Comparison of ENCODE assay signal across 34 mouse cellular contexts in genomic region chr11:59356874-59357289, GRCm38 (mm10). TPM values are rescaled to one million over a fixed set of nuclear protein-coding genes. Genes with fewer than 3 reads are reported as not detected.
DNase-seq lines count a peak whose midpoint lies in the region; ATAC-seq lines count a peak whose summit lies in the region.
"Had no signal": no experiment of that assay in that cellular context is flagged by ENCODE, and none has a peak within 500 bp of the region (broad histone marks: within the 10 kb centered on the region; RNA-seq: fewer than 3 reads in every experiment).

No protein-coding gene starts in this region.

- no peaks in the 10 kb centered on the region for H3K27me3 ChIP-seq in kidney, embryonic 14.5 days (ENCODE audit: control insufficient read depth, insufficient read depth, low read length)
- H3K27me3 ChIP-seq in neural tube, embryonic 15.5 days (replicated peaks): no peaks in the 10 kb centered on the region
- no peaks in the 10 kb centered on the region for H3K27me3 ChIP-seq in limb, embryonic 11.5 days (ENCODE audit: control insufficient read depth, insufficient read depth, low read length)
- no peaks in the 10 kb centered on the region for H3K27me3 ChIP-seq in limb, embryonic 15.5 days
- no peaks in the 10 kb centered on the region for H3K27me3 ChIP-seq in liver, embryonic 11.5 days (replicated peaks; ENCODE audit: control insufficient read depth, insufficient read depth, low read length)
- H3K27me3 ChIP-seq: embryonic facial prominence, embryonic 12.5 days; liver, embryonic 15.5 days had no signal

- 0 out of 2 replicates have a peak overlapping the region, but pooled peaks have one; percentile 14 for H3K9ac ChIP-seq in kidney, embryonic 14.5 days (ENCODE audit: low read depth, low read length)
- no peak overlapping the region for H3K9ac ChIP-seq in neural tube, embryonic 15.5 days (replicated peaks)
- H3K9ac ChIP-seq in limb, embryonic 11.5 days (ENCODE audit: low read length): 0 out of 2 replicates have a peak overlapping the region, but pooled peaks have one; percentile 12
- no peak overlapping the region for H3K9ac ChIP-seq in limb, embryonic 15.5 days
- H3K9ac ChIP-seq in liver, embryonic 11.5 days (ENCODE audit: low read depth, low read length): no peak overlapping the region
- H3K9ac ChIP-seq: embryonic facial prominence, embryonic 12.5 days; forebrain, postnatal 0 days; heart, embryonic 15.5 days; liver, embryonic 15.5 days had no signal

- H3K4me1 ChIP-seq in kidney, embryonic 14.5 days (ENCODE audit: control insufficient read depth, insufficient read depth, low read length): peaks cover 9% of the 10 kb centered on the region; the same call in 1 of the 2 replicates
- H3K4me1 ChIP-seq in neural tube, embryonic 15.5 days: peaks cover 7% of the 10 kb centered on the region; the same call in 1 of the 2 replicates
- H3K4me1 ChIP-seq in limb, embryonic 11.5 days (ENCODE audit: control insufficient read depth, insufficient read depth, low read length): peaks cover 16% of the 10 kb centered on the region
- H3K4me1 ChIP-seq in limb, embryonic 15.5 days: peaks cover 15% of the 10 kb centered on the region
- H3K4me1 ChIP-seq in liver, embryonic 11.5 days (replicated peaks; ENCODE audit: control insufficient read depth, insufficient read depth, low read length): no peaks in the 10 kb centered on the region
- H3K4me1 ChIP-seq: embryonic facial prominence, embryonic 12.5 days; heart, embryonic 15.5 days; liver, embryonic 15.5 days; midbrain, embryonic 10.5 days had no signal

- DNase-seq in kidney, postnatal 36 days: no peak
- peak; percentile 35 for DNase-seq in neural tube, embryonic 10.5 days (ENCODE audit: extremely low spot score, low spot score)
- peak; percentile 63 for DNase-seq in limb, embryonic 11.5 days (ENCODE audit: low spot score)
- no peak for DNase-seq in layer of hippocampus, adult 18-20 months (ENCODE audit: low spot score in 2 of 2)
- no peak for DNase-seq in liver, embryonic 11.5 days (ENCODE audit: low spot score)
- DNase-seq: adrenal gland, adult 8-10 months; cerebellum, adult 18-20 months; cerebellum, postnatal 25 days; forebrain, postnatal 0 days; left cerebral cortex, postnatal 4 days had no signal

- H3K4me3 ChIP-seq in kidney, embryonic 14.5 days (ENCODE audit: low read length): no peak overlapping the region
- no peak overlapping the region for H3K4me3 ChIP-seq in neural tube, embryonic 15.5 days (replicated peaks)
- H3K4me3 ChIP-seq in limb, embryonic 11.5 days (ENCODE audit: low read depth, low read length): no peak overlapping the region
- H3K4me3 ChIP-seq in limb, embryonic 15.5 days: no peak overlapping the region
- H3K4me3 ChIP-seq in liver, embryonic 11.5 days (ENCODE audit: low read depth, low read length): no peak overlapping the region
- H3K4me3 ChIP-seq: embryonic facial prominence, embryonic 12.5 days; heart, embryonic 15.5 days; left cerebral cortex, adult 2 months; liver, embryonic 15.5 days; midbrain, embryonic 10.5 days; myocyte had no signal

- WGBS in kidney, embryonic 14.5 days: 12% methylated on average over 11 of the region's 11 CpGs
- 36% methylated on average over 11 of the region's 11 CpGs for WGBS in neural tube, embryonic 15.5 days
- WGBS in limb, embryonic 11.5 days: 23% methylated on average over 11 of the region's 11 CpGs
- WGBS in limb, embryonic 15.5 days: 12% methylated on average over 11 of the region's 11 CpGs
- 64% methylated on average over 11 of the region's 11 CpGs for whole genome bisulfite sequencing in liver, embryonic 11.5 days

- no peak overlapping the region for H3K27ac ChIP-seq in kidney, embryonic 14.5 days (ENCODE audit: low read depth, low read length)
- no peak overlapping the region for H3K27ac ChIP-seq in neural tube, embryonic 15.5 days (replicated peaks)
- 0 out of 2 replicates have a peak overlapping the region, but pooled peaks have one; percentile 14 for H3K27ac ChIP-seq in limb, embryonic 11.5 days (replicated peaks; ENCODE audit: low read depth, low read length)
- peak overlapping the region; percentile 54; the same call in 1 of the 2 replicates for H3K27ac ChIP-seq in limb, embryonic 15.5 days
- no peak overlapping the region for H3K27ac ChIP-seq in liver, embryonic 11.5 days (ENCODE audit: low read depth, low read length)
- H3K27ac ChIP-seq: embryonic facial prominence, embryonic 12.5 days; heart, embryonic 15.5 days; hindbrain, postnatal 0 days; left cerebral cortex, adult 2 months; liver, embryonic 15.5 days; macrophage; midbrain, embryonic 10.5 days had no signal

- no peaks in the 10 kb centered on the region for H3K36me3 ChIP-seq in kidney, embryonic 14.5 days (ENCODE audit: control insufficient read depth, insufficient read depth, low read length)
- no peaks in the 10 kb centered on the region for H3K36me3 ChIP-seq in neural tube, embryonic 15.5 days
- no peaks in the 10 kb centered on the region for H3K36me3 ChIP-seq in limb, embryonic 11.5 days (ENCODE audit: control insufficient read depth, insufficient read depth, low read length)
- H3K36me3 ChIP-seq in limb, embryonic 15.5 days: no peaks in the 10 kb centered on the region
- no peaks in the 10 kb centered on the region for H3K36me3 ChIP-seq in liver, embryonic 11.5 days (ENCODE audit: control insufficient read depth, insufficient read depth, low read length)
- H3K36me3 ChIP-seq: embryonic facial prominence, embryonic 12.5 days; heart, embryonic 15.5 days; liver, embryonic 15.5 days; midbrain, embryonic 10.5 days had no signal

- ATAC-seq in kidney, embryonic 14.5 days (ENCODE audit: low FRiP score, low TSS enrichment): peak; percentile 86
- ATAC-seq in neural tube, embryonic 15.5 days (ENCODE audit: low FRiP score): no peak
- ATAC-seq in limb, embryonic 11.5 days (ENCODE audit: insufficient number of reproducible peaks, low FRiP score, low TSS enrichment, low read depth): peak; percentile 65; the same call in 1 of the 2 replicates
- ATAC-seq in limb, embryonic 15.5 days (ENCODE audit: insufficient number of reproducible peaks, low FRiP score, low TSS enrichment, low read depth): peak; percentile 31; the same call in 1 of the 2 replicates
- no peak for ATAC-seq in liver, embryonic 11.5 days (replicated peaks; ENCODE audit: low FRiP score)
- ATAC-seq: activated CD4-positive, CD25-positive, alpha-beta regulatory T cell, adult 4 months; forebrain, postnatal 0 days; hindbrain, postnatal 0 days; intestine, embryonic 16.5 days; midbrain, embryonic 16.5 days had no signal

- H3K9me3 ChIP-seq in kidney, embryonic 14.5 days (ENCODE audit: control insufficient read depth, low read length): no peaks in the 10 kb centered on the region
- no peaks in the 10 kb centered on the region for H3K9me3 ChIP-seq in neural tube, embryonic 15.5 days (replicated peaks)
- H3K9me3 ChIP-seq in limb, embryonic 11.5 days (ENCODE audit: control insufficient read depth, low read length): no peaks in the 10 kb centered on the region
- H3K9me3 ChIP-seq in limb, embryonic 15.5 days: no peaks in the 10 kb centered on the region
- no peaks in the 10 kb centered on the region for H3K9me3 ChIP-seq in liver, embryonic 11.5 days (ENCODE audit: control insufficient read depth, low read length)
- H3K9me3 ChIP-seq: embryonic facial prominence, embryonic 12.5 days; heart, embryonic 15.5 days; liver, embryonic 15.5 days; midbrain, embryonic 10.5 days had no signal

- H3K4me2 ChIP-seq in kidney, embryonic 14.5 days (replicated peaks; ENCODE audit: low read depth, low read length): no peak overlapping the region
- H3K4me2 ChIP-seq in neural tube, embryonic 15.5 days: no peak overlapping the region
- peak overlapping the region; percentile 11; the same call in 1 of the 2 replicates for H3K4me2 ChIP-seq in limb, embryonic 11.5 days (ENCODE audit: low read depth, severe bottlenecking)
- H3K4me2 ChIP-seq in limb, embryonic 15.5 days: peak overlapping the region; percentile 19; the same call in 1 of the 2 replicates
- no peak overlapping the region for H3K4me2 ChIP-seq in liver, embryonic 11.5 days
- H3K4me2 ChIP-seq: embryonic facial prominence, embryonic 12.5 days; heart, embryonic 15.5 days; liver, embryonic 15.5 days had no signal

RNA-seq across cellular contexts. Expression of gene Prss38, which starts 18.6 kb away (rescaled TPM):
- polyA plus RNA-seq in kidney, embryonic 14.5 days (2014; fragmentation: Nextera tagmentation; extraction: Ambion mirVana): not detected in 2 replicates
- not detected in 2 replicates for polyA plus RNA-seq in neural tube, embryonic 15.5 days (2015; fragmentation: Nextera tagmentation; extraction: Ambion mirVana)
- not detected in 2 replicates for polyA plus RNA-seq in limb, embryonic 11.5 days (2014; fragmentation: Nextera tagmentation; extraction: Ambion mirVana)
- polyA plus RNA-seq in limb, embryonic 15.5 days (2015; fragmentation: Nextera tagmentation; extraction: Ambion mirVana): 0.12 TPM in 1 of 2 replicates, not detected in the other
- not detected for total RNA-seq in layer of hippocampus, adult 18-20 months (2021)
- polyA plus RNA-seq in liver, embryonic 11.5 days (2014; fragmentation: Nextera tagmentation; extraction: Ambion mirVana): not detected in 2 replicates
- total RNA-seq: adrenal gland, adult 8-10 months; forebrain, postnatal 0 days; gastrocnemius, postnatal 4 days; heart, adult 8-10 months; hematopoietic stem cell, adult 5-6 weeks; hindbrain, postnatal 0 days; layer of hippocampus, postnatal 10 days; left cerebral cortex, adult 2 months; left cerebral cortex, postnatal 4 days; MEL; neutrophil, adult 5-6 weeks had no signal
- polyA plus RNA-seq: activated CD4-positive, CD25-positive, alpha-beta regulatory T cell, adult 4 months; C2C12; embryonic facial prominence, embryonic 12.5 days; forebrain, embryonic 11.5 days; heart, embryonic 15.5 days; hindbrain, postnatal 0 days; intestine, embryonic 16.5 days; large intestine, adult 2 months; liver, embryonic 15.5 days; lung, embryonic 16.5 days; midbrain, embryonic 10.5 days; midbrain, embryonic 16.5 days; myocyte had no signal

RNA-seq across cellular contexts. Expression of gene Wnt9a, which starts 50.2 kb away (rescaled TPM):
- polyA plus RNA-seq in kidney, embryonic 14.5 days (2014; fragmentation: Nextera tagmentation; extraction: Ambion mirVana): 0.64 and 0.85 TPM in 2 replicates
- 2.6 and 3.0 TPM in 2 replicates for polyA plus RNA-seq in neural tube, embryonic 15.5 days (2015; fragmentation: Nextera tagmentation; extraction: Ambion mirVana)
- polyA plus RNA-seq in limb, embryonic 11.5 days (2014; fragmentation: Nextera tagmentation; extraction: Ambion mirVana): 1.1 and 1.8 TPM in 2 replicates
- 12.1 and 14.0 TPM in 2 replicates for polyA plus RNA-seq in limb, embryonic 15.5 days (2015; fragmentation: Nextera tagmentation; extraction: Ambion mirVana)
- total RNA-seq in layer of hippocampus, adult 18-20 months (2021): 1 to 10 TPM; 3.5 to 4.1 TPM
- 0.56 and 0.82 TPM in 2 replicates for polyA plus RNA-seq in liver, embryonic 11.5 days (2014; fragmentation: Nextera tagmentation; extraction: Ambion mirVana)
- total RNA-seq: MEL; neutrophil, adult 5-6 weeks had no signal
- polyA plus RNA-seq: activated CD4-positive, CD25-positive, alpha-beta regulatory T cell, adult 4 months had no signal

Comparison
In these comparisons a context has a peak if more than half of its experiments do, and no peak if none do; other contexts are left out.
1. H3K9ac ChIP-seq: peak in kidney, embryonic 14.5 days (single experiment) and limb, embryonic 11.5 days (single experiment); none in neural tube, embryonic 15.5 days (single experiment), limb, embryonic 15.5 days (single experiment) and liver, embryonic 11.5 days (single experiment).
2. ATAC-seq: peak in kidney, embryonic 14.5 days (single experiment), limb, embryonic 11.5 days (single experiment) and limb, embryonic 15.5 days (single experiment); none in neural tube, embryonic 15.5 days (single experiment) and liver, embryonic 11.5 days (single experiment).
3. H3K27ac ChIP-seq: peak in limb, embryonic 11.5 days (single experiment) and limb, embryonic 15.5 days (single experiment); none in kidney, embryonic 14.5 days (single experiment), neural tube, embryonic 15.5 days (single experiment) and liver, embryonic 11.5 days (single experiment).
4. H3K4me2 ChIP-seq: peak in limb, embryonic 11.5 days (single experiment) and limb, embryonic 15.5 days (single experiment); none in kidney, embryonic 14.5 days (single experiment), neural tube, embryonic 15.5 days (single experiment) and liver, embryonic 11.5 days (single experiment).
5. DNase-seq: peak in neural tube, embryonic 10.5 days (single experiment) and limb, embryonic 11.5 days (single experiment); none in kidney, postnatal 36 days (0 of 2), layer of hippocampus, adult 18-20 months (0 of 2) and liver, embryonic 11.5 days (single experiment).